Mouse (Mus musculus) thymus, postnatal 36 days (tissue): ENCODE data around the gene Fbxo3.
"Not testable (repeated sequence)": the region's sequence is repeated elsewhere in the genome, so short reads cannot be mapped to it uniquely, and the experiment has no call there.

Experiments used
- DNase-seq, 2 experiments: peaks; one replicate each; pipeline ENCODE4 v3.0.0; 2022; ENCODE audit warnings: mixed read lengths in 2 of 2

Fbxo3 gene

DNA sequence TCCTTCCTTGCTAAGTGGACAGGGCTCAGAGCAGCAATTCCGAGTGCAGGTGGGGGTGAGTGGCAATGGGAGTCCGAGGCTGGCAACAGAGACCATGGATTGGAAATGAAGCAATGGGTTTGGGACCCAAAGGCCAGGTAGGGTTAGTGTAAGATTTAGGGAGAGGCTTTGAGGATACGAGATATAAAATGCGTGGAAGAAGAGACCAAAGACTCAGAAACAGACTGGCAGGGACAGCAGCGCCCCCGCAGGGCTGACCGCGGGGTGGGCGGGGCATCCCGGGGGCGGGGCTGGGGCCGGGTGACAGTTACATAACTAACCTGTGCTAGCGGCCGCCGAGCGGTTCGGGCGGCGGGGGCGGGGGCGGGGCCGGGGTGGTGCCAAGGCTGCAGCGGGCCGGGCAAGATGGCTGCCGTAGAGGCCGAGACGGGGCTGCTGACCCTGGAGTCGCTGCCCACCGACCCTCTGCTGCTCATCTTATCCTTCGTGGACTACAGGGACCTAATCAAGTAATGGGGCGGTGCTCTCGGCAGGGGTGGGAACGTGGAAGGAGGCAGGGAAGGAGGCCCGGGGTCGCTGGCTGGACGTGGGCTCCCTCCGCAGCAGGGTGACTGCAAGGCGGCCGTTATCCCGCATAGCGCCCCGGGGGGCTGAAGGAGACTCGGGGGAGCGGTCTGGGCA lies at the start of gene Fbxo3:
TSS of gene Fbxo3 (plus strand) at position 264 of the 681 bp plus-strand sequence.
- DNase-seq = peak; percentile 90 to 92

DNA sequence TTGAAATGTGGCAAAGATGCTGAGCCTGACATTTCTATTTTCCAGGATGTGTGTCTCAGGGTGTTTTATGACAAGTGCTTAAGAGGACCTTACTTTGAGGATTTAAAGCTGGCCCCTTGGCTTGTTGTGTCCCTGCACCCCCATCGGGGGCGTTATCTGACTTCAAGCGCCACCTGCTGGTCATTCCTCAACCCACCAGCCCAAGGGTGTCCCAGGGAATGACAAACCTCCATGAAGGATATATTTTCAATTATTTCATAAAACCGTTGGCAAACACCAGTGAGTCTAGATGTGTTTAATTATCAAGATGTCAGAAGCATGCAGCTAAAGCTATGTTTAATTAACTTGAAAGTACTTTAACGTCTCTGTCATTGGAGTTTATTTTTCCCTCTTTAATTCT lies 45.3 kb upstream of the Fbxo3 start:
- peak; percentile 53 to 65 for DNase-seq

DNA sequence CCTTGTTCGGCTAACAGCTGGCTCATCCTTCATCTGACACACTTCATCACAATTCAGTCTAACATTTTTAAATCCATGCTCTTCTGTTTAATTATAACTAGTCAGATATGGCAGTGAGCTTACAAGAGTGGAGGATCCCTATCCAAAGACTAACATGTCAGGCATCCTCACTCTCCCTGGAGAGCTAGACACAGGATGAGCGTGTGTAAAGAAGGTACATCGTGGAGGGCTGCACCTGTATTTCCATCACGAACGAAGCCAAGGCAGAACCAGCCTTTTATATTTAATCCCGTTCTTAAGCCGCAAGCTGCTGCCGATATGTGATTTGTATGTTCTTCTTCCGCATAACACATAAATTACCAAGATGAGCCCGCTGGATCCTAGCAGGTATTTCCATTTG lies 44.4 kb upstream of the Fbxo3 start:
- DNase-seq = no peak

DNA sequence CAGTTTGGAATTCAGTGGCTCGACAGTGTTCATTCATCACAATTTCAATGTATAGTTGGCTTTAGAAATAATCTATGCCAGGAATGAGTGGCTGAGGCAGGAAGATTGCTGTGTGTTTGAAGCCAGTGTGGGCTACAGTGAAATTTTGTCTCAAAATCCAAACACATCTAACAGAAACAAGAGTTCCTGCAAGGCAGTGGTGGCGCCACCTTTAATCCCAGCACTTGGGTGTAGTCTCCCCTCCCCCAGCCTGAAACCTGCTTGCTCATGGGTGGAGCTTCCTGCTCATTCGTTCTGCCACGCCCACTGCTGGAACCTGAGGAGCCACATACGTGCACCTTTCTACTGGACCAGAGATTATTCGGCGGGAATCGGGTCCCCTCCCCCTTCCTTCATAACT lies 39.9 kb upstream of the Fbxo3 start:
- not testable (repeated sequence) for DNase-seq

DNA sequence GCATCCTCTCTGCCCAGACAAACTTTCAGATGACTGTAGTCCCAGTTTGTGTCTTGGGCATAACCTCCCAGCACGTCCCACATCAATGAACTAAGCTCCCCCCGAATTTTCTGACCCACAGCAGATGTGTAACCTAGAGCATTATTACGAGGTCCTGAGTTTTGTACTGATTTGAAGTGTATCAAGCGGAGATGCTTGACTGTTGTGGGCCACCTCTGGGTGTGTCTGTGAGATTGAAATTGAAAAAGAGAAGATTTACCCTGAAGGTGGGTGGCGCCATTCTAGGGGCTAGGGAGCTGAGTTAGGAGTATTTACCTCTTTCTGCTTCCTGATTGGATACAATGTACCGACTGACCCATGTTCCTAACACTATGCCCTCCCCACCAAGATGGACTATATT lies 37.8 kb upstream of the Fbxo3 start:
- no peak for DNase-seq

DNA sequence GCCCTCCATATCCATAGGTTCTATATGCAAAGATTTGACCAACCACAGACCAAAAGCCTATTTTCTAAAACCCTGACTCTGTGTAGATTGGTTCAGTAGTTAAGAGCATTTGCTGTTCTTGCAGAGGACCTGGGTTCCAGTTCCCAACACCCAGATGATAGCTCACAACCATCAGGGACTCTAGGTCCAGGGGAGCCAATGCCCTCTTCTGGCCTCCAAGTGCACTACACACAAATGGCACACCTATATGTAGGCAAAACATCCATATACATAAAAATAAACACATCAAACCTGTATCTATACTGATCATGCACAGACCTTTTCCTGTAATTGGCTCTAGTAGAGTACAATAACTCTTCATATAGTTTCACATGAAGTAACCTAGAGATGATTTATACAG lies 36.2 kb upstream of the Fbxo3 start:
- DNase-seq = no peak

DNA sequence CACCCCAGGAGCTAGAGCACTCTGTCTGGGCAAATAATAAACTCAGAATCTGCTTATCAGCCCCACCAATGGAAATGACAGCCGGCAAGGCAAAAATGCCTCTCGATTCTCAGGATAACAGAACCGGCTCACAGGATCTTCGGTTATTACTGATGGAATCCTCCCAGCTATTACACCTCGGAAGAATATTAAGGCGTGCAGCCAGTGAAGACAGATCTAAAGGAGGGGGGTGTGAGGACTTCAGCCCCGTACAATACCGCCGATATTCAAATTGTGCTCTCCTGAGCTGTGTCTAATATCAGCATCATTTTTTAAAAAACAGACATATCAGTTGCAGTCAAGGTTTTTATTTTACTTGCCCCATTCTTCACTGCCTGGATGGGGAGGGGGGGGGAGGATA lies 35.4 kb upstream of the Fbxo3 start:
- DNase-seq = no peak

DNA sequence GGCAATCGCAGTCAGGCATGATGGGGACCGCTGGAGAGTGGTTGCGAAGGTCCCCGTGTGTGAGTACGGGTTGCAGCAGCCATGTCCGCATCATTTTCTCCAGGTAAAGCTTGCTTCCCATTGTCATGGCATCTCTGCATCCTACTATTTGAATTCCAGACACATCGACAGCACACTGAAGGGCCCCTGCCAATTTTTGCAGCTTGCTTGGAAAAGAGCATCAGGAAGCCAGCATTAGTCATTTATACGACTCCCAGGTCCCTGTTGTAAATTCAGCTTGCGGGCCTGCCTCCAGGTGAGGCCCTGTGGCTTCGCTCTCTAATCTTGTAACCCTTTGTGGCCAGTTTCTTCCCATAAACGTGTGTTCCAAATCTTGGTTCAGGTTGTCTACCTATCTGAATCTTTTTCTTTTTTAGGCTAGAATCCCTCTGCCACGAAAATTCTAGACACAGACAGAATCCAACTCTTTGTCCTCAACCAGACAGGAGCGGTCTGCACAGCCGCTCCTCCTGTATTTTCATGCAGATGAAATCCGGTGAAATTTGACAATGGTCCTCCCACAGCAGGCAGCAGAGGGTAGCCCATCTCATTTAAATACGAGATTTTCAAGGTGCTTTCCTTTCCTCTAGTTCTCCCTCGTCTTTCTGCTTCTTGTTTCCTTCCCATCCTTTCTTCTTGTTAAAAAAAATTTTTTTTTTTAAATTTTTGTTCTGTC lies 34.7 kb upstream of the Fbxo3 start:
- no peak for DNase-seq

DNA sequence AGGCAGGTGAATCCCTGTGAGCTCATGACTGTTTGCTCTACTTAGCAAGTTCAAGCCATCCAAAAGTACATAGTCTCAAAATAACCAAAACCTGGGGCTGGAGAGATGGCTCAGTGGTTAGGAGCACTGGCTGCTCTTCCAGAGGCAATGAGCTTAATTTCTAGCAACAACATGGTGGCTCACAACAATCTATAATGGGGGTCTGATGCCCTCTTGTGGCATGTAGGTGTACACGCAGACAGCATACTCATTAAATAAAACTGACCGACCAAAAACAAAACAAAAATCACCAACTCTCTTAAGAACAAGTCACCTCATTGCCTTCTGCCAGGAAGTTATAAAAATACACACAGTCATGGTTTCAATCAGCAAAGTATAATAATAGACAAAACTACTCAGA lies 26.4 kb upstream of the Fbxo3 start:
- DNase-seq = no peak

DNA sequence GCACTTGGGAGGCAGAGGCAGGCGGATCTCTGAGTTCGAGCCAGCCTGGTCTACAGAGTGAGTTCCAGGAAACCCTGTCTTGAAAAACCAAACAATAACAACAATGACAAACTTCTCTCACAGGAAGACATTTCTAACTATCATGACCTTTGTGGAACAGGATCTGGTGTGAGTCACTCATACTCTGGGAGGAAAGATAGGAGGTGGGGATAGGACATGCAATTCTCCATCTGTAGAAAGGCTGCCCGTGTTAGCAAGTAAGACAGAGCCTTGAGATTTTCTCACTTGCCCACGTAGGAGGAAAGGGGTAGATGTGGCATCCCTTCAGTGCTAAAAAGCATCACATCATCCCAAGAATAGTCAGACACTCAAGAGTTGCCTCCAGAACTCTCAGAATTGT lies 25.7 kb upstream of the Fbxo3 start:
- no peak for DNase-seq

DNA sequence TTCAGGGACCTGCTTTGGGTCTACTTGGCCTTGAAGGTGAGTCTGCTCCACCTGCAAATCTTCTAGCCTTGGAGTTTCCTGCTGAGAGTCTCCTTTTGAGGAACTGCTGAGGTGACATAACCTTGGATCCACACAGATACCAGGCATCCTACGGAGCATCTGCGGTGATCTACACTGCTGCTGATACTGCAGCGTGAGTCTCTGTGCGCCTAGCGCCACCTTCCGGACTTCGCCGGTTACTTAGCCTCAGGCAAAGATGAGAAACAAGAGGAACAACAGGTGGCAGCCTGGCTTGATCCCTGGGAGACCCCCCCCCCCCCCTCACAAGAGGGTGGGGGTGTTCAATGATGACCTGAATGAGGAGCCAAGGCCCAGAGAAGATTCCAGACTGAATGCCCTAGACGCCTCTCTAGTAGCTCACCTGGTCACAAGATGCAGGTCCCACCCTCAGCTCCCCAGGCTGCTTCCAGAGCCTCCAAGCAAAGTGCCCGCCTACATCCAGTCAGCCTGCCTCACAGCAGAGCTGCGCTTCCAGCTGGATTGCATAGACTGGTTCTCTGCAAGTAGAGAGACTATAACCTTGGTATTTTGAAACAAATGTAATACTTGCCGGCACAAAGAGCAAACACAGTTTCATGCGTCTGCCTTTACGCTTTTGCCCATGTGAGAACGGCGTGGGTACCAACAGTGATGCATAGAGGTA lies 24.7 kb upstream of the Fbxo3 start:
- peak; percentile 42 for DNase-seq

DNA sequence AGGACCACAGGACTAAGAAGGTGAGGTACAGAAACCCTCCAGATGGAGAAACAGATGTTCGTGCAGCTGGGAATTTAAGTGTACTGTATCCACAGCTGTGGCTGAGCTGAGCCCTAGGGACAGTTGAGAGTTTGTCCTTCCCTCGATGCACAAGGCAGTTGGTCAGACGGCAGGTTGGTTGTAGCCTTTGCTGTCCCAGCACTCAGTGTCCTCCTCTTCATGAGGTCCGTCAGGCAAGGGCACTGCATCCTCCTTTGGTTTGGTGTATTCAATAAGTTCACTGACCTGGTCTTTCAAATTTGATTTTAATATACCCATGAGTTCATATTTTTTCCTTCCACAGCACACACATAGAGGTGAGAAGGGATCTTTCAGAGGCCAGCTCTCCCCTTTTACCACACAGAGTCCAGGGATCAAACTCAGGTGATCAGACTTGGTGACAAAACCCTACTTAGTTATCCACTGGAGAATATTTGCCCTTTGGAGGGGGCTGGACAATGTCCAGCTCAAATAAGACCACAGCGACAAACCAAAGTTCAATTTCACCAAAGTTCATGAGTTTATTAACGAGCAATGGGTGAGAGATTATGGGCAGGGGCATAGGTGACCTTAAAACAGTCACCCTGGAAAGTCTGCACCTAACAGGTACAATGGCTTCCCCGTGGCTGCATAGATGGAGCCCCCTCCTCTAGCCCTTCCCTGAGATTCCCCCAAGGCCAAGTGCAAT lies 19.6 kb upstream of the Fbxo3 start:
- DNase-seq = no peak

DNA sequence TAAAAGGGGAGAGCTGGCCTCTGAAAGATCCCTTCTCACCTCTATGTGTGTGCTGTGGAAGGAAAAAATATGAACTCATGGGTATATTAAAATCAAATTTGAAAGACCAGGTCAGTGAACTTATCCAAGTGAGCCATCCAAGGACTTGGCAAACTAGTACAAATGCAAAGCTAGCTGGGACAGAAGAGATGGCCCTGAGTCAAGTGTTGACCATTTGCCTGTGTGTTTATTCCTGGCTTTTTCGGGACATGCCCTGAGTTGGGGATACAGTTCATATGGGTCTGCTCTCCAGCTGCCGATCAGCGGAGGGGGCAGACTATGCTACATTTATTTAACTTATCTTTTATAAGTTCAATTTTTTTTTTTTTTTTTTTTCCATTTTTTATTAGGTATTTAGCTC lies 18.7 kb upstream of the Fbxo3 start:
- DNase-seq = not testable (repeated sequence)

DNA sequence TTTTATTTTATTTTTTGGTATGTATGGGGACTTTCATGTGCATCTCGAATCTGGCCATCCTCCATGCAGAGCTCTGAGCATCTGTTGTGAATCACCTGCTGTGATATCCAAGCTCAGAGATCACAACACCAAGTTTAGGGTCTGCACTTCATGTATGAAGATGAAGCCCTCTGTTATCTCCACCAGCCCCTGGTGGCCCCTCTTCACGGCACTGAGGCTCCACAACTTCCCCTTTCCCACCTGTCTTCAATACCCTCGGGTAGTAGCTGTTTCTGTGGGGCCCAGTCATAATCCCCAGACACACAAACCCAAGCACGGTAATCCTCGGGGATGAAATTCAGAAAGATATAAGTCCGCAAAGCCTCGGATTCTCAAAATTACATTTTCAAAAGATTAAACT lies 4.4 kb upstream of the Fbxo3 start:
- no peak for DNase-seq

DNA sequence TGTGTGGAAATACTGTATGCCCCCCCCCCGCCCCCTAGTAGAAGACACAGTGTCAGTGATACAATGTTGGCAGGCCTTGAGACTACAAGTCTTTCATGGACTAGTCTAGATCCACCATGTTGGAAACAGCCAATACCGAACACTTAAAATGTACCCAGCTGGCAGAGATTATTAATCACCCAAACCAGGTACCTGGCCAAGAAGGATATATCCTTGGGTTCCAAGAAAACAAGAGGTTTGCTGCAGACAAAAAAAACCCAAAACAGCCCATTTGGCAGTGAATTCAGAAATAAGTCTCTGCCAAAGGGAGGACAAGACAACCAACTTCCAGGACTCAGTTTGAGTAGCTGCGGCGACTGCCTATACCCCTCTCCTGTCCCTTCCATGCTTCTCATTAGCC lies 2.9 kb upstream of the Fbxo3 start:
- DNase-seq = no peak

DNA sequence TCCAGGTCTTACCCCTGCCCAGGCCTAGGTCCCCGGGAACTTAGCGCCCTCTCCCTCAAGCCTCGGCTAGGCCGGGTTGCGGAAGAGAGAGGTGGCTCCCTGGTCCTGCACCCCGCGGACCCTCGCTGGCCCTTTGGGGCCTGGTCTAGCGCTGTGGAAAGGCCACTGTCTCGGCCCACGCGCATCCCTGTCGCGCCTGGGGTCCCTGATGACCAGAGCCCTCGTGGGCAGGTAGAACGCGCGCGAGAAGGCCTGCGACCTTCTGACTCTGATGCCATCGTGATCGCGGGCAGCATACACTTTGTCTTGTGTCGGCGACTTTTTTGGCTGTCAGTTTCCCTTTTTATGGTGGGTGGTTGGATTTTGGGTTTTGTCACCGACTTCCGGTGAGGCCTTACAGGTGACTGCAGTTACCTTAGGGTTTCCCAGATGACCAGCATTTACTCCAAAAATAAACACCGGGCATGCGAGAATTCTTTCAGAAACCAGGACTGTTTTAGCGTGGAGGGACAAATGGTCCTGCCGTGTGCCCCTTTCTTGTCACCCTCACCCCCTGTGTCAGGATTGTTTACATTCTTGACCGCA lies 710 bp downstream of the Fbxo3 start, which contains the start of gene 4931422A03Rik:
TSS of gene 4931422A03Rik (minus strand) at position 223 of the 585 bp plus-strand sequence.
- no peak for DNase-seq

DNA sequence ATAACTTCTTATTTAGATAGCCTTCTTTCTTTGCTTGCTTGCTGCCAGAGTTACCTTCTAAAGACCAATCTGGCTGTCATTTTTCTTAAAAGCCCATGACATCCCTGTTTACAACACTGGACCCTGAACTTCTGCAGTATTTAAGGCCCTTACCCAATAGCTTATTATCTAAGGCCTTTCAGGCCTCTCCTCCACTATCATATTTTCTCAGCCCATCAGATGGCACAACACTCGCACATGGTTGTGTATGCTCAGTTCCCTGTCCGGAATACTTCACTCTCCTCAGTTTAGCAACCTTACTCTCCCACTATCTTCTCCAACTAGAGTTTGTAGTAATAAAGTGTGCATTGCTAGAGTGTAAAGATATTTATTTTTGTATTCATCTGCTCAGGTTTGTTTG lies 1.6 kb downstream of the Fbxo3 start:
- no peak for DNase-seq

DNA sequence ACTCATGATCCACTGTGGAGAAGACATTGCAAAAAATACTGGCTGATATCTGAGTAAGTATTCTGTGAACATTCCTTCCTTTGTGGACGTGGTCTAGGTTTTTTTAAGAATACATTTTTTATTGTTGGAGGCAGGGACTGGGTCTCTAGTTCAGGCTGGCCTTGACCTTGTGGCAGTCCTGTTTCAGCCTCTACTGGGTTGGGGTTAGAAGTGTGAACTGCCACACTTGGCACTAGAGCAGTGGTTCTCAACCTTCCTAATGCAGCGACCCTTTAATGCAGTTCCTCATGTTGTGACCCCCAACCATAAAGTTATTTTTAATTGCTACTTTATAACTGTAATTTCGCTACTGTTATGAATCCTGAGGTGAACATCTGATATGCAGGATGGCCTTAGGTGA lies 2.9 kb downstream of the Fbxo3 start:
- no peak for DNase-seq

DNA sequence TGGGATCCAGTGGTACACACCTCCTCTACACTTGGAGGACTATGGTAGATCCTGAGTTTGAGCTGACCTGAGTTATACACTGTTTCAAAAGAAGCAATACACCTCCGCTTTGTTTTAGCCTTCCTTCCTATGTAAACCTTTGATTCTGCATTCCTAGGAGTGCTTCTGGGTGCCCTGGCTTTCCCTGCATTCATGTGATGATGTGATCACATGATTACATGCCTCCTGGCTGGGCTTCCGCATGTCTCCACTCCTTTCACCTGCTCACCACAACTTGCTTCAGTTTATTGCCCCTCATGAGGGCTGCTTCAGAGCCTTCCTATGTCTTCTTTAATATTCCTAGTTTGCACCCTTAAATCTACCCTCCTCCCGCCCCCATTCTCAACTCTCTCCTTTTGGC lies 4.5 kb downstream of the Fbxo3 start:
- no peak for DNase-seq

DNA sequence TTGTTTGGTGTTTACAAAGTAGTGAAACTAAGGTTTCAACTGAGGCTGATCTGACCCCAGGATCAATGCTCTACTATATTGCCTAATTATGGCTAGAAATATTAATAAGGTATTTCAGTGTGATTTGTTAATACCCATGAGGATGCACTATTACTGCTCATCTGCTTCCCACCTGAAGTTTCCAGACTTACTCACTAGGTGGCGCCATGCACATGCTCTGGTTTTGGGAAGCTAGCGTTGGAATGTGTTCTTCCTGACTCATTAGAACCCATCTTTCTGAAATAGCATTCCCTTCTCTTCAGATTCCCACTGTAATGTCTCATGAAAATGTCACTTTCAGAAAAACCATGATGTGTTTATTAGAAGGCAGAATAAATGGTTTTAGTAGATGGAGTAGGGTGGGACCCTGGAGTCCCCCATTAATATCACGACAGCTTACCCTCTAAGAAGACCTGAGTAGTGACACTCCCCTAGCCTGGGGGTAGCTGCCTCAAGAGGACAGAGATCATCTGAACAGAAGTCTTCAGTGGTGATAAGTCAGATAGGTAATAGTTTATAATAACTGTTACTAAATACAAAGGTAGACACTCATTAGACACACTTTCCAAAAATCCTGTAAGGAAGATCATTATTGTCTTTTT lies 7.4 kb downstream of the Fbxo3 start:
- DNase-seq = peak; percentile 21 to 31

DNA sequence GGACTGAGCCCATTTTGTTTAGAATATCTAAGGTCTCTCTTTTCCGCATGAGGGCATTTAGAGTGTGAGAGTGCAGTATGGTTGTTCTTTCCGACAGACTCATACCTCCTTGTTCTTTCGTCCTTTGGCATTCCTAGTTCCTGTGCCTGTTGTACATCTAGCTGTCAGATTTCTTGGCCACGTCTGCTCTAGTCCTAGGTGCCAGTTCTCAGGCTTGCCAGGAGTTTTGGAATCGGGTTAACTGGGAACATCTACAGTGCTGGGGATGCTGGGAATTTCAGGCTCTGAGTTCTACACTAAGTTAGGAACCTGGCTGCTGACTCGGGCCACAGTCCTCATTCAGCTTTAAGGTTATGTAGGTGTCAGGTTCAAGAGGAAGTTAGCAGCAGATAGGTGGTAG lies 8.1 kb downstream of the Fbxo3 start:
- no peak for DNase-seq

DNA sequence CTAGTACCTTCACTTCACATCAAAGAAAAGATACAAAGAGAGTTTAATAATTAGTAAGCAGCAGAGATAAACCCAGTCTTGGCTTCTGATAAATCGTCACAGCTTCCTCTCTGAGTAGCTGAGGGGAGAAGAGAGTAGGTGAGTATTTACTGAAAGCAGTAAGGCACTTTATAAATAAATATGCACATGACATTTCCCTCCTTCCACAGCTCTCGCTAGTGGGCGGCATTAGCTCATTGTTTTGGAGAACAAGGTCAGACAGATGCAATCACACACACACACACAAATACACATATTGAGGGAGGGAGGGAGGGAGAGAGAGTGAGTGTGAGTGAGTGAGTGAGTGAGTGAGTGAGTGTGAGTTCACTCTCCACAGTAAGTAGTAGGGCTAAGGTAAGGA lies 8.8 kb downstream of the Fbxo3 start:
- DNase-seq = no peak
